Mouse (Mus musculus) liver, embryonic 12.5 days (tissue): Measurements from ENCODE around the gene Crlf1. TPM values are rescaled to one million over a fixed set of nuclear protein-coding genes. Genes with fewer than 3 reads are reported as not detected.

Experiments
- ATAC-seq: fragments of 200-750 bp; cut with Nextera tagmentation; 2 replicates; pipeline ENCODE4 v1.8.0; 2017; ENCODE audit warnings: moderate number of reproducible peaks, mild to moderate bottlenecking, moderate library complexity
- H3K27ac ChIP-seq: fragments of 300-500 bp; sonication (generic); 2 replicates; pipeline ENCODE4 v1.5.1; 2016; ENCODE audit warnings: mild to moderate bottlenecking
- H3K27me3 ChIP-seq: fragments of 300-500 bp; sonication (generic); replicated peaks from 2 replicates; pipeline ENCODE4 v1.6.1; 2016; ENCODE audit warnings: mild to moderate bottlenecking, moderate library complexity
- H3K36me3 ChIP-seq: fragments of 300-500 bp; sonication (generic); 2 replicates; pipeline ENCODE4 v1.6.1; 2016; ENCODE audit warnings: mild to moderate bottlenecking, moderate library complexity
- H3K4me1 ChIP-seq: fragments of 300-500 bp; sonication (generic); 2 replicates; pipeline ENCODE4 v1.6.1; 2016
- H3K4me2 ChIP-seq: fragments of 300-500 bp; sonication (generic); 2 replicates; pipeline ENCODE4 v1.6.1; 2016; ENCODE audit warnings: mild to moderate bottlenecking, moderate library complexity
- H3K4me3 ChIP-seq: fragments of 300-500 bp; sonication (generic); 2 replicates; pipeline ENCODE4 v1.5.1; 2016; ENCODE audit warnings: mild to moderate bottlenecking, moderate library complexity
- H3K9ac ChIP-seq: fragments of 300-500 bp; sonication (generic); 2 replicates; pipeline ENCODE4 v1.6.1; 2016; ENCODE audit warnings: mild to moderate bottlenecking, moderate library complexity
- H3K9me3 ChIP-seq: fragments of 300-500 bp; sonication (generic); replicated peaks from 2 replicates; pipeline ENCODE4 v1.6.1; 2016; ENCODE audit warnings: mild to moderate bottlenecking, moderate library complexity
- WGBS: fragments of 180-500 bp; shearing (Covaris S2); methylation state at CpG from one replicate; pipeline ENCODE4 v1.1.7; 2016; ENCODE audit not compliant: insufficient replicate concordance; 5-methylcytosine and 5-hydroxymethylcytosine counted together
- polyA plus RNA-seq: library from polyadenylated mRNA; unstranded; fragments of >200 nt; fragmentation: Nextera tagmentation; extraction: Ambion mirVana; gene quantifications from 2 replicates; pipeline ENCODE4 v1.2.1, GENCODE M21; 2016

Crlf1 gene
- polyA plus RNA-seq, 1 experiment from 2014 or later: 4.0 TPM

- no peak for ATAC-seq
- Histone ChIP-seq H3K9me3 (no peaks in the 10 kb centered on the region), H3K27ac (no peak overlapping the region), H3K36me3 (peaks cover 13% of the 10 kb centered on the region), H3K4me1 (peaks cover 21% of the 10 kb centered on the region), H3K9ac (no peak overlapping the region), H3K4me3 (no peak overlapping the region), H3K27me3 (no peaks in the 10 kb centered on the region), H3K4me2 (no peak overlapping the region)
- WGBS: 85% methylated on average over 9 of the region's 9 CpGs
These were observed 32.4 kb upstream of the Crlf1 start for GRCm38 (mm10) chr8:70460606-70461005.

DNA sequence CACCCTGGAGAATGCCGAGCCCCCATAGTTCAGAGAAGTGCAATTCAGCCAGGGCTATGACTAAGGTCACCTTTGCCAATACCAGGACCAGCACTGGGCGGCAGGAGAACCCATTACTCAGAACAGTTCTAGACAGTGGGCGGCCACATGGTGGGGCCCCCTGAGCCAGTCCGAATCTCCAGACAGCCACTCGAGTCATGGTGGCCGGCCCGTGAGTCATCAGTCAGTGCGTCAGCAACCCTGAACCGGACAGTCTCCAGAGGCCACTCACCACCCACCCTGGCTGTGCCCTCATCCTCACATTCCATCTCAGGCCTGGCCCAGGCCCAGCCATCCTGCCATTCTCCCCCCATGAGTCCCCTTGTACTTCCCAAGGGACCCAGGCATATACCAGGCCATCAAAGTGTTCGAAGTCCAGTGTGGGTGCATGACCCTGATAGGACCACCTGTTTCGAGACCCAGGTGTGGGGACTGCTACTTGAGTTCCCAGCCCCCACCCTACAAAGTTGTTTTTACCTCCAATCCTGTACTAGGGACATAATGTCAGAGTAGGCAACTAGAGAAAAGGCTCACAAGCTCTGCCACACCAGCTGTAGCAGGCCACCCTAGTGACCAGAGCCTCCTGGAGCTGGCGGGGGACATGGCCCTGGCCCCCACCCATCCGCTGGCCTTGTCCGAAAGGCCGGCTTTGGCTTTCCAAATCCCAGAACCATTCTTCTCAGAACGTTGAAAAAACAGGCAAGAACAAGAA lies 31.0 kb upstream of the Crlf1 start:
- no peaks in the 10 kb centered on the region; the same call in 1 of the 2 replicates for H3K27me3 ChIP-seq
- no peak overlapping the region for H3K4me2 ChIP-seq
- WGBS: 81% methylated on average over 16 of the region's 16 CpGs
- H3K4me3 ChIP-seq: no peak overlapping the region
- H3K4me1 ChIP-seq: peaks cover 27% of the 10 kb centered on the region
- no peaks in the 10 kb centered on the region for H3K9me3 ChIP-seq
- no peak overlapping the region for H3K27ac ChIP-seq
- ATAC-seq: peak; percentile 31; the same call in 1 of the 2 replicates
- H3K36me3 ChIP-seq: peaks cover 25% of the 10 kb centered on the region
- H3K9ac ChIP-seq: no peak overlapping the region

DNA sequence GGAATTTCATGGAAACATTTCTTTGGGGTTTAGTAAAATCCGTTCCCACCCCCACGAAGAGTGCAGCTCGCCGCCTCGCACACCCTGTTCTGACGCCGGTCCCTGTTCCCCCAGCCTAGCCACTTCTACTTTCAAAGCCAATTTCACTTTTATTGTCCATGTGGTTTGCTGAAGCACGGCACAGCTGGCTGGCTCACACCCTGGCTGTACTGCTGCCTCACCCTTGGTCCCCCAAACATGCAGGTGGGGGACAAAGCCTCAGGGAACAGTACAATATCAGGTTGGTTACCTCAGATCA lies 30.5 kb upstream of the Crlf1 start:
- WGBS: 86% methylated on average over 8 of the region's 8 CpGs
- Histone ChIP-seq H3K4me3 (no peak overlapping the region), H3K9ac (no peak overlapping the region), H3K27me3 (no peaks in the 10 kb centered on the region; the same call in 1 of the 2 replicates), H3K4me2 (no peak overlapping the region), H3K27ac (no peak overlapping the region), H3K9me3 (no peaks in the 10 kb centered on the region), H3K36me3 (peaks cover 25% of the 10 kb centered on the region), H3K4me1 (peaks cover 27% of the 10 kb centered on the region)
- no peak for ATAC-seq

- Histone ChIP-seq H3K9ac (no peak overlapping the region), H3K4me3 (no peak overlapping the region), H3K27ac (no peak overlapping the region), H3K27me3 (no peaks in the 10 kb centered on the region; the same call in 1 of the 2 replicates), H3K4me2 (no peak overlapping the region), H3K4me1 (peaks cover 29% of the 10 kb centered on the region), H3K9me3 (no peaks in the 10 kb centered on the region), H3K36me3 (peaks cover 25% of the 10 kb centered on the region)
- ATAC-seq: no peak
- 89% methylated on average over 4 of the region's 4 CpGs for WGBS
These were observed 29.7 kb upstream of the Crlf1 start for GRCm38 (mm10) chr8:70463306-70463705.

GRCm38 (mm10) chr8:70464162-70464561 lies 28.8 kb upstream of the Crlf1 start:
- peaks cover 25% of the 10 kb centered on the region for H3K36me3 ChIP-seq
- no peak overlapping the region for H3K9ac ChIP-seq
- no peaks in the 10 kb centered on the region for H3K9me3 ChIP-seq
- no peak overlapping the region for H3K4me3 ChIP-seq
- 80% methylated on average over 6 of the region's 6 CpGs for WGBS
- H3K27ac ChIP-seq: no peak overlapping the region
- no peak overlapping the region for H3K4me2 ChIP-seq
- ATAC-seq: no peak
- H3K4me1 ChIP-seq: peaks cover 37% of the 10 kb centered on the region
- H3K27me3 ChIP-seq: no peaks in the 10 kb centered on the region; the same call in 1 of the 2 replicates

DNA sequence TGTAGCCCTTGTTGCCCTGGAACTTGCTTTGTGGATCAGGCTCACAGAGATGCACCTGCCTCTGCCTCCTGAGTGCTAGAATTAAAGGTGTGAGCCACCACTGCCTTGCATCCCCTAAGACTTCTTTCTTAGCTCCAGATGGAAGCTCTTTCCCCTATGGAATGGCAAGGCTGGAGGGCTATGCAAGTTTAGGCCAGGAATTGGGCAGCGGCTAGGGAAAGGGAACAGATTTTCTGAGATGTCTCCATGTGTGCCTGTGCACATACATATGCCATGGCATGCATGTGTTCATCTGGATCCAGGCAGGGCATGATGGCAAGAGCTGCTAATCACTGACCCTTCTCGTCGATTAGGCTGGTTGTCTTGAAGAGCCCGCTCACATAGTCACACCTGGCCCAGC lies 27.3 kb upstream of the Crlf1 start:
- peaks cover 17% of the 10 kb centered on the region for H3K36me3 ChIP-seq
- H3K9me3 ChIP-seq: no peaks in the 10 kb centered on the region
- H3K4me3 ChIP-seq: no peak overlapping the region
- H3K27me3 ChIP-seq: no peaks in the 10 kb centered on the region; the same call in 1 of the 2 replicates
- no peak for ATAC-seq
- 90% methylated on average over 4 of the region's 4 CpGs for WGBS
- no peak overlapping the region for H3K4me2 ChIP-seq
- peaks cover 50% of the 10 kb centered on the region for H3K4me1 ChIP-seq
- H3K9ac ChIP-seq: no peak overlapping the region
- no peak overlapping the region for H3K27ac ChIP-seq

GRCm38 (mm10) chr8:70466305-70466704 lies 26.7 kb upstream of the Crlf1 start:
- 76% methylated on average over 4 of the region's 4 CpGs for WGBS
- H3K36me3 ChIP-seq: peaks cover 17% of the 10 kb centered on the region
- no peak overlapping the region for H3K9ac ChIP-seq
- H3K9me3 ChIP-seq: no peaks in the 10 kb centered on the region
- H3K4me1 ChIP-seq: peaks cover 50% of the 10 kb centered on the region
- ATAC-seq: no peak
- H3K27ac ChIP-seq: no peak overlapping the region
- H3K4me2 ChIP-seq: no peak overlapping the region
- no peak overlapping the region for H3K4me3 ChIP-seq
- no peaks in the 10 kb centered on the region; the same call in 1 of the 2 replicates for H3K27me3 ChIP-seq

DNA sequence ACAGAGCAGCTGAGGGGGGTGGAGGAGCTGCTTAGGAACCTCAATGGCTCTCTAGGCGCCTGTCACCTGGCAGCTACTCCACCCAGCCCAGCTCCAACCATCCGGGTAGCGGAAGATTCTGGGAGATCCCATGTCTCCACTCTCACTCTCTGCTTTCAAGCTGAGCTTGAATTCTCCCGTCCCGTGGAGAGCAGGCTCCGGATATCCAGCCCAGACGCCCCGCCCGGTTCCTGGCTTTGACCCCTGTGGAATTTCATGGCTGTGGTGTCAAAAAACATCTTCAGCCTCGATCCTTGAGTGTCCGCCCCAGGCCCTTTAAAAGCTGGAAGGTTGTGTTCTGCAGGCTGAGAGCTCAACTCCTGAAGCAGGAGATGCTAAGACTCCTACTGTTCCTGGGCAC lies 26.2 kb upstream of the Crlf1 start:
- peaks cover 48% of the 10 kb centered on the region for H3K4me1 ChIP-seq
- H3K9ac ChIP-seq: no peak overlapping the region
- H3K9me3 ChIP-seq: no peaks in the 10 kb centered on the region
- WGBS: 77% methylated on average over 11 of the region's 11 CpGs
- peaks cover 17% of the 10 kb centered on the region for H3K36me3 ChIP-seq
- H3K27me3 ChIP-seq: no peaks in the 10 kb centered on the region; the same call in 1 of the 2 replicates
- no peak overlapping the region for H3K4me2 ChIP-seq
- no peak overlapping the region for H3K4me3 ChIP-seq
- ATAC-seq: no peak
- no peak overlapping the region for H3K27ac ChIP-seq

DNA sequence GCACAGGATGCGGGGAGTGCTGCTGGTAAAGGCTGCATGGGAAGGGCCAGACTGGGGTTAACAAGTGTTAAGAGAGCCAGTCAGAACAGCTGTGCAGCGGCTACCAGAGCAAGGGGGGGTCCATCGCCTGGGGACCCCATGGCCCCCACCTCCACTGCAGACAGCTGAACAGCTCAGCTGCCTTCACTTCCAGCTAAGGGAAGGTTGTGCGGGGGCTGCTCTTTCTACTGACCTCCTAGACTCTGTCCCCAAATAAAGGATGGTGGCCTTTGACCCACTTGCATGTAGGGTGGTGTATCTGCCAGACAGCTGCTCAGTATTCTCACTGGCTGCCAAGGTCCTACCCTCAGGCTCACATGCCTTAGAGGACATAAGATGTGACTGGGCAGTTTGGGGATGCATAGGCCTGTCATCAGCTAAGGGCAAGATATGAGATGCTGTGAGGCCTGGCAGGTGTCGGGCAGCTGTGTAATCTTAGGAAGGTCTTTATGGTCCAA lies 25.7 kb upstream of the Crlf1 start:
- no peak overlapping the region for H3K4me3 ChIP-seq
- no peak overlapping the region for H3K9ac ChIP-seq
- no peak overlapping the region for H3K27ac ChIP-seq
- no peak overlapping the region for H3K4me2 ChIP-seq
- ATAC-seq: 0 out of 2 replicates have a peak, but pooled peaks have one; percentile 2
- 74% methylated on average over 5 of the region's 5 CpGs for WGBS
- peaks cover 17% of the 10 kb centered on the region for H3K36me3 ChIP-seq
- H3K27me3 ChIP-seq: no peaks in the 10 kb centered on the region; the same call in 1 of the 2 replicates
- peaks cover 45% of the 10 kb centered on the region for H3K4me1 ChIP-seq
- H3K9me3 ChIP-seq: no peaks in the 10 kb centered on the region

- H3K27me3 ChIP-seq: no peaks in the 10 kb centered on the region; the same call in 1 of the 2 replicates
These were observed 25.1 kb upstream of the Crlf1 start for GRCm38 (mm10) chr8:70467907-70468306.

GRCm38 (mm10) chr8:70468733-70469132 lies 24.2 kb upstream of the Crlf1 start:
- 81% methylated on average over 4 of the region's 4 CpGs for WGBS
- ATAC-seq: no peak
- Histone ChIP-seq H3K9ac (no peak overlapping the region), H3K27me3 (no peaks in the 10 kb centered on the region; the same call in 1 of the 2 replicates), H3K4me1 (peaks cover 45% of the 10 kb centered on the region), H3K27ac (no peak overlapping the region), H3K9me3 (no peaks in the 10 kb centered on the region), H3K4me3 (no peak overlapping the region), H3K4me2 (no peak overlapping the region), H3K36me3 (peaks cover 17% of the 10 kb centered on the region)

More at GRCm38 (mm10) chr8:70467907-70468306, 25.1 kb upstream of the Crlf1 start:
- 57% methylated on average over 1 of the region's 1 CpGs for WGBS
- Histone ChIP-seq H3K4me1 (peaks cover 45% of the 10 kb centered on the region), H3K27ac (no peak overlapping the region), H3K4me3 (no peak overlapping the region), H3K9ac (no peak overlapping the region), H3K36me3 (peaks cover 17% of the 10 kb centered on the region), H3K4me2 (no peak overlapping the region), H3K9me3 (no peaks in the 10 kb centered on the region)
- ATAC-seq: no peak

GRCm38 (mm10) chr8:70469295-70469916 lies 23.6 kb upstream of the Crlf1 start:
- Histone ChIP-seq H3K4me3 (no peak overlapping the region), H3K27ac (peak overlapping the region; percentile 41), H3K9ac (peak overlapping the region; percentile 29; the same call in 1 of the 2 replicates), H3K27me3 (no peaks in the 10 kb centered on the region; the same call in 1 of the 2 replicates), H3K4me2 (no peak overlapping the region), H3K4me1 (peaks cover 47% of the 10 kb centered on the region), H3K9me3 (no peaks in the 10 kb centered on the region), H3K36me3 (peaks cover 18% of the 10 kb centered on the region)
- ATAC-seq: peak; percentile 45
- WGBS: 39% methylated on average over 10 of the region's 10 CpGs
